Mouse (Mus musculus): ENCODE measurements around the gene 5730596B20Rik. TPM values are rescaled to one million over a fixed set of nuclear protein-coding genes. Genes with fewer than 3 reads are reported as not detected.

The 5730596B20Rik gene
- polyA plus RNA-seq, 1 experiment from 2014 or later: not detected

DNA sequence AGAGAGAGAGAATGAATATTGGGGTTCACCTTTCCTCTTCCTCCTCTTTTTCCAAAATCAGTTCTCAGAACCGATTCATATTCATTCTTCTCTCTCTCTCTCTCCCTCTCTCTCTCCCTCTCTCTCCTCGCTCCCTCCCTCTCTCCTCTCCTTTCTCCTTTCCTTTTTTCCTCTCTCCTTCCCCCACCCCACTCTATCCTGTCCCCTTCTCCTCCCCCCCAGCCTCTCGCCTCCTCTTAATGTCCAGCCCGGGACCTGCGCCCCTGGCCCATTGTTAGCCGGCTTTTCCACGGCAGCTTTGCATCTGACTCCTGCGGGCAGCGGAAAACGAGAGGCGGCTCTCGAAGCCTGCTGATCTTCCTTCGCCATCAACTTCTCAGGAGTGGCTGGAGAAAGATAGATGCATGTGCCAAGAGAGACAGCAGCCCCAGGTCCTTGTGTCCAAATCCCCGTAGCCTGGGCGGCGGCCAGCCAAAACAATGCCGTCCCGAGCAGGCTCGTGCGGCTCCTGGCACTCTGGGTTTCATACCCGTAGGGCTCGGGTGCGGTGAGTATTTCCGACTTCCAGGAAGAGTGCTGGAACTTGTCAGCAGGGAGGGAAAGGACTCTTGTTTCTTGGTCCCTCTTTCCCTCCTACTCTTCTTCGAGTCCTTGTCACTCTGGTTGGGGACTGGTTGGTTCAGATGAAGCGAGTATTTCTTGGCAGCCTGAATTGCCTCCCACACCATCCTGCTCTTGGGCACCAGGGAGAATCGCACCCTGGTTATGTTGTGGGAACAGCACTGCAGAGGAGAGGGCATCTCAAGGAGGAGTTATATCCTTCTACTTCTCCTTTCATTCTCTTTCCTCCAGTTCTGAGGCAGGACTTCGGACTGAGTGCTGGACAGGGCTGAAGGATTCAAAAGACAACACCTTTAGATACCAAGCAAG lies 11.6 kb upstream of the 5730596B20Rik start:
- Histone ChIP-seq H3K4me1 (ENCODE audit: control insufficient read depth, insufficient read depth, low read length) (no peaks in the 10 kb centered on the region), H3K9ac (replicated peaks; ENCODE audit: low read length) (no peak overlapping the region), H3K4me3 (replicated peaks; ENCODE audit: low read depth, low read length) (no peak overlapping the region), H3K27ac (replicated peaks; ENCODE audit: low read depth, low read length) (no peak overlapping the region), H3K4me2 (ENCODE audit: low read length) (no peak overlapping the region), H3K36me3 (ENCODE audit: control insufficient read depth, insufficient read depth, low read length) (no peaks in the 10 kb centered on the region), H3K9me3 (ENCODE audit: control insufficient read depth, low read length) (no peaks in the 10 kb centered on the region), H3K27me3 (ENCODE audit: control insufficient read depth, insufficient read depth, low read length) (peaks cover 88% of the 10 kb centered on the region)
- WGBS: under 1% methylated on average over 28 of the region's 28 CpGs
- DNase-seq: no peak
- no peak for ATAC-seq (ENCODE audit: low FRiP score, low TSS enrichment)

GRCm38 (mm10) chr6:52166431-52167077 lies 10.7 kb upstream of the 5730596B20Rik start:
- H3K27ac ChIP-seq (replicated peaks; ENCODE audit: low read depth, low read length): no peak overlapping the region
- no peak overlapping the region for H3K4me3 ChIP-seq (replicated peaks; ENCODE audit: low read depth, low read length)
- no peaks in the 10 kb centered on the region for H3K9me3 ChIP-seq (ENCODE audit: control insufficient read depth, low read length)
- H3K4me2 ChIP-seq (ENCODE audit: low read length): no peak overlapping the region
- H3K36me3 ChIP-seq (ENCODE audit: control insufficient read depth, insufficient read depth, low read length): no peaks in the 10 kb centered on the region
- 6% methylated on average over 4 of the region's 4 CpGs for WGBS
- no peaks in the 10 kb centered on the region for H3K4me1 ChIP-seq (ENCODE audit: control insufficient read depth, insufficient read depth, low read length)
- peaks cover 91% of the 10 kb centered on the region for H3K27me3 ChIP-seq (ENCODE audit: control insufficient read depth, insufficient read depth, low read length)
- DNase-seq (no peak), ATAC-seq (ENCODE audit: low FRiP score, low TSS enrichment) (no peak)
- H3K9ac ChIP-seq (replicated peaks; ENCODE audit: low read length): no peak overlapping the region

- Histone ChIP-seq H3K4me2 (ENCODE audit: low read length) (no peak overlapping the region), H3K27ac (replicated peaks; ENCODE audit: low read depth, low read length) (no peak overlapping the region), H3K4me1 (ENCODE audit: control insufficient read depth, insufficient read depth, low read length) (no peaks in the 10 kb centered on the region), H3K36me3 (ENCODE audit: control insufficient read depth, insufficient read depth, low read length) (no peaks in the 10 kb centered on the region), H3K9me3 (ENCODE audit: control insufficient read depth, low read length) (no peaks in the 10 kb centered on the region), H3K4me3 (replicated peaks; ENCODE audit: low read depth, low read length) (no peak overlapping the region), H3K27me3 (ENCODE audit: control insufficient read depth, insufficient read depth, low read length) (peaks cover 91% of the 10 kb centered on the region), H3K9ac (replicated peaks; ENCODE audit: low read length) (no peak overlapping the region)
- DNase-seq: no peak
- no peak for ATAC-seq (ENCODE audit: low FRiP score, low TSS enrichment)
- WGBS: 16% methylated on average over 1 of the region's 1 CpGs
Measured at GRCm38 (mm10) chr6:52167176-52167575, 10.1 kb upstream of the 5730596B20Rik start.

DNA sequence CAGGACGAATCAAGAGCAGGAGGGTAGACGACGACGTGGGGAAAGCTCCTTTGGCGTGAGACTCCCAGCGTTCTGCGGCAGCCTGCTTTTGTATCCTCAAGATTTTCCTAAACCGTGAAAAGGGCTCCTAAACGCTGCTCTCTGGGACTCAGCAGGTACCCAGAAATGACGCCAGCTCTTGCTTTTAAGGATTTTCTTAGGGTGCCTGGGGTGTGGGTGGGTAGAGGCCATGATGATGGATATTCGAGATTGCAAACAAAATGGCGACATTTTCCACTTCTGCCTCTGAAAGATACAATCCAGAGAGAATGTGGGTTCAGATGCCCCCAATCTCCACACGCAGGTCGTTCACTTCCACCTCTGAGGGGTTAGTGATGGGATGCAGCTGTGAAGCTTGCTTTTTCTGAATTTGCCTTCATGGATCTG lies 9.5 kb upstream of the 5730596B20Rik start:
- peaks cover 91% of the 10 kb centered on the region for H3K27me3 ChIP-seq (ENCODE audit: control insufficient read depth, insufficient read depth, low read length)
- DNase-seq (no peak), ATAC-seq (ENCODE audit: low FRiP score, low TSS enrichment) (no peak)
- H3K4me2 ChIP-seq (ENCODE audit: low read length): no peak overlapping the region
- no peak overlapping the region for H3K9ac ChIP-seq (replicated peaks; ENCODE audit: low read length)
- H3K36me3 ChIP-seq (ENCODE audit: control insufficient read depth, insufficient read depth, low read length): no peaks in the 10 kb centered on the region
- H3K9me3 ChIP-seq (ENCODE audit: control insufficient read depth, low read length): no peaks in the 10 kb centered on the region
- H3K27ac ChIP-seq (replicated peaks; ENCODE audit: low read depth, low read length): no peak overlapping the region
- no peaks in the 10 kb centered on the region for H3K4me1 ChIP-seq (ENCODE audit: control insufficient read depth, insufficient read depth, low read length)
- H3K4me3 ChIP-seq (replicated peaks; ENCODE audit: low read depth, low read length): no peak overlapping the region
- 1% methylated on average over 14 of the region's 14 CpGs for WGBS

DNA sequence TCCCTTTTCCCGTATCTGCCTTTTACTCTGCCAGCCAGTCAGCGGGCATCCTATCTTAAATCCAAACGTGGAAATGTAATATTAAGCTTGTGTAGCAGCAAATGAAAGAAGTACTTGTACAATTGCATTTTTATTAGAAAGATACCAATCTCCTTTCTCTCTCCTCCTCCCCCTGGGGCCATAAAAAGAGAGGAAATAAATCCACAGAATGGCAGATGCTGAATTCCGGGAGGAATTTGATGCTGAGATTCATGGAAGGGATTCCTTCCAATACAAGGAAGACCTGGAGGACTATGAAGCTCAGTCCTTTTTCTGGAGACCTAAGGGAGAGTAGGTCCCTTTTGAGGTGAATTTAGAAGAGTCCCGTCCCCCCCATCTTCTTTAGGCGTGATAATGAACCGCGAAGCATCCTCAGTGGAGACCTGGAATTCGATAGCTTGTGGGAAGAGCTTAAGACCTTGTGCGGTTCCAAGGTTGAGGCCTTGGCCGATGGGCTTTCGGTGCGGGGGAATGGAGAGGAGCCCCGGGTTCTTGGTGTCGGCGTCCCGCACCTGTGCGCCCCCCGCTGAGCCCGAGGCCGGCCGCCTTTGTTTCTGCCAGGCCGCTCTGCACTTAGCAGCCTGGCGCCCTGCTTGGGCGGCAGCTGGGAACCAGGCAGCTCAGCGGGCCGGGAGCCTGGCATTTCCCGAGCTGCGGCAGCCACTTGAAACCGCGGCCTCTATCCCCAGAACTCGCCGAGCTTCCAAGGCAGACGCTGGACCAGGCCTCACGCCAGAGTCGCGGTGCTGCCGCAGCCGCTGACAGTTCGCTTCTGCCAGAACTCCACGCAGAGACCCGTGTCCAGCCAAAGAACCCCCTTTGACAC lies 8.9 kb upstream of the 5730596B20Rik start:
- H3K9ac ChIP-seq (replicated peaks; ENCODE audit: low read length): no peak overlapping the region
- DNase-seq: peak; percentile 40
- H3K4me2 ChIP-seq (ENCODE audit: low read length): no peak overlapping the region

DNA sequence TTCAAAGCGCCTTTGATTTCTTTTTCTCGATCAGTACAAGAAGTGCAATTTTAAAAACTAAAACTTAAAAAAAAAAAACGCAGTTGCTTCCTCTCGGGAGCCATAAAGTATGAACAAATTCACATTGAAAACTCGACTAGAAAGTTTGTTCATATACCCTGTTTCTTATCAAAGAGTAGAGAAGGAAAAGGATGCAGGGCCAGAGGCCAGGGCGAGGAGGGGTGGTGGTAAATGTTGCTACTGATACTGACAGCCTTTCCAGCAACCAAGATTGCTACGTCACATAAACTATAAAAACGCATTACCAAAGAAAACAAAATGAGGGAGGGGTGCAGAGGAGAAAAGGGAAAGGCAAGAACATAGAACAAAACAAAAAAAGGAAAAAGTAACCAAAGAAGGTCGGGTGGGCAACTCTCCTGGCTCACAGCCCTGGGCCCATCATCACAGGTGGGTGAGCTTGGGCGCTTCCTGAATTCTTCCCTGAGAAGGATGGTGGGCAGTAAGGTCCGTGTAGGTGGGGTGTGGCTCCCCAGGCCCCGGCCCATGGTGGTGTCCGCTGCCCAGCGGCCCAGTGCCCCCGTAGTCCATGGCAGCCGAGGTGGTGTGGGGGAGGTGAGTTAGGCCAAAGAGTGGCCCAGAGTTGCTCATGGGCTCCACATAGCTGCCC lies 7.7 kb upstream of the 5730596B20Rik start:
- Histone ChIP-seq H3K4me2 (ENCODE audit: low read length) (no peak overlapping the region), H3K4me1 (ENCODE audit: control insufficient read depth, insufficient read depth, low read length) (no peaks in the 10 kb centered on the region)
- WGBS: 4% methylated on average over 16 of the region's 16 CpGs

More for the DNA sequence above, 8.9 kb upstream of the 5730596B20Rik start:
- H3K27ac ChIP-seq (replicated peaks; ENCODE audit: low read depth, low read length): no peak overlapping the region
- ATAC-seq (ENCODE audit: low FRiP score, low TSS enrichment): no peak
- no peaks in the 10 kb centered on the region for H3K4me1 ChIP-seq (ENCODE audit: control insufficient read depth, insufficient read depth, low read length)
- H3K36me3 ChIP-seq (ENCODE audit: control insufficient read depth, insufficient read depth, low read length): no peaks in the 10 kb centered on the region
- H3K27me3 ChIP-seq (ENCODE audit: control insufficient read depth, insufficient read depth, low read length): peaks cover 91% of the 10 kb centered on the region
- H3K9me3 ChIP-seq (ENCODE audit: control insufficient read depth, low read length): no peaks in the 10 kb centered on the region
- WGBS: under 1% methylated on average over 42 of the region's 42 CpGs
- no peak overlapping the region for H3K4me3 ChIP-seq (replicated peaks; ENCODE audit: low read depth, low read length)

DNA sequence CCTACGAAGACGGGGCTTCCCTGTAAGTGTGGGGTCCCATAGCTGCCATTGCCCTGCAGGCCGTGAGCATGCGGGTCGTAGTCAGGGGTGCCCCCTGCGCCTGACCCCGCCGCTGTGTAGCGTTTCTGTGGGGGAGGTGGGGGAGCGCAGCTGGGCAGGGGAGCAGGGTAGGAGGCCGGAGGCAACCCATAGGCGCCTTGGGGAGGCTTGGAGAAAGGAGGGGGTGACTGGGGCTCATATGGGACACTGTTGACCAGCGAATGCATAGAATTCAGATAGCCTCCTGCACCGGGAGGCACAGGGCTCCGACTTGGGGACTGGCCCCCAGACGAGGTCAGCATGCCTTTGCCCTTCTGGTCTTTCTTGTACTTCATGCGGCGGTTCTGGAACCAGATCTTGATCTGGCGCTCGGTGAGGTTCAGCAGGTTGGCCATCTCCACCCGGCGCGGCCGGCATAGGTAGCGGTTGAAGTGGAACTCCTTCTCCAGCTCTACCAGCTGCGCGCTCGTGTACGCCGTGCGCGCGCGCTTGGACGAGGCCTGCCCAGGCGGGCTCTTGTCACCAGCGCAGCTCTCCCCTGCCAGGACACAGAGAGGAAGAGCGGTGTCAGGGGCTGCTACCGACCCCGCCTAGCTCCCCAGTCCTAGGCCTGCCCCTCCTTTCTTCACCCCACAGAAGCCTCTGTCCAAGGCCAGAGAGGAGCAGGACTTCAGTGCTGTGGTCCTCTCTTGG lies 7.0 kb upstream of the 5730596B20Rik start:
- ATAC-seq (ENCODE audit: low FRiP score, low TSS enrichment): no peak
- Histone ChIP-seq H3K36me3 (ENCODE audit: control insufficient read depth, insufficient read depth, low read length) (no peaks in the 10 kb centered on the region), H3K4me1 (ENCODE audit: control insufficient read depth, insufficient read depth, low read length) (no peaks in the 10 kb centered on the region), H3K4me2 (ENCODE audit: low read length) (no peak overlapping the region), H3K9me3 (ENCODE audit: control insufficient read depth, low read length) (no peaks in the 10 kb centered on the region), H3K27me3 (ENCODE audit: control insufficient read depth, insufficient read depth, low read length) (peaks cover 90% of the 10 kb centered on the region), H3K4me3 (replicated peaks; ENCODE audit: low read depth, low read length) (no peak overlapping the region), H3K27ac (replicated peaks; ENCODE audit: low read depth, low read length) (no peak overlapping the region), H3K9ac (replicated peaks; ENCODE audit: low read length) (no peak overlapping the region)
- WGBS: under 1% methylated on average over 40 of the region's 40 CpGs
- DNase-seq: no peak

More for the DNA sequence above, 7.7 kb upstream of the 5730596B20Rik start:
- ATAC-seq (ENCODE audit: low FRiP score, low TSS enrichment) (no peak), DNase-seq (no peak)
- Histone ChIP-seq H3K4me3 (replicated peaks; ENCODE audit: low read depth, low read length) (no peak overlapping the region), H3K36me3 (ENCODE audit: control insufficient read depth, insufficient read depth, low read length) (no peaks in the 10 kb centered on the region), H3K9me3 (ENCODE audit: control insufficient read depth, low read length) (no peaks in the 10 kb centered on the region), H3K27me3 (ENCODE audit: control insufficient read depth, insufficient read depth, low read length) (peaks cover 90% of the 10 kb centered on the region), H3K9ac (replicated peaks; ENCODE audit: low read length) (no peak overlapping the region), H3K27ac (replicated peaks; ENCODE audit: low read depth, low read length) (no peak overlapping the region)

DNA sequence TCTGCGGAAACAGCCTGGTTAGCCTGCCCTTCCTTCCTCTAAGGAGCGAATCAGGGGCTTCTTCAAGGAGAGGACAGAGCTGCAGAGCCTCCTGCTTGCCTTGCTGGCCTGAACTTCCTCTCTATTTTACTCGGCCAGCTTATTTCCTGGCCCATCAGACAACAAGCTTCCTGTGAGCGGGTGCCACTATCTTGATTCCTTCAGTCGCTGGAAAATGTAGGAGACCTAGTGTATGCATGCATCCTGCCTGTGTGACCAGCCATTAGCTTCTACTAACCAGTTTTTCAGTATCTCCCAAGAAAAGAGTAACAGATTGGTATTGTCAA lies 6.4 kb upstream of the 5730596B20Rik start:
- 4% methylated on average over 5 of the region's 5 CpGs for WGBS
- Histone ChIP-seq H3K9me3 (ENCODE audit: control insufficient read depth, low read length) (no peaks in the 10 kb centered on the region), H3K36me3 (ENCODE audit: control insufficient read depth, insufficient read depth, low read length) (no peaks in the 10 kb centered on the region), H3K4me1 (ENCODE audit: control insufficient read depth, insufficient read depth, low read length) (no peaks in the 10 kb centered on the region), H3K27ac (replicated peaks; ENCODE audit: low read depth, low read length) (no peak overlapping the region), H3K4me3 (replicated peaks; ENCODE audit: low read depth, low read length) (no peak overlapping the region), H3K9ac (replicated peaks; ENCODE audit: low read length) (no peak overlapping the region), H3K4me2 (ENCODE audit: low read length) (no peak overlapping the region), H3K27me3 (ENCODE audit: control insufficient read depth, insufficient read depth, low read length) (peaks cover 91% of the 10 kb centered on the region)
- DNase-seq: no peak
- no peak for ATAC-seq (ENCODE audit: low FRiP score, low TSS enrichment)
